Mouse (Mus musculus): ENCODE measurements around the gene Tbc1d16.

DNA sequence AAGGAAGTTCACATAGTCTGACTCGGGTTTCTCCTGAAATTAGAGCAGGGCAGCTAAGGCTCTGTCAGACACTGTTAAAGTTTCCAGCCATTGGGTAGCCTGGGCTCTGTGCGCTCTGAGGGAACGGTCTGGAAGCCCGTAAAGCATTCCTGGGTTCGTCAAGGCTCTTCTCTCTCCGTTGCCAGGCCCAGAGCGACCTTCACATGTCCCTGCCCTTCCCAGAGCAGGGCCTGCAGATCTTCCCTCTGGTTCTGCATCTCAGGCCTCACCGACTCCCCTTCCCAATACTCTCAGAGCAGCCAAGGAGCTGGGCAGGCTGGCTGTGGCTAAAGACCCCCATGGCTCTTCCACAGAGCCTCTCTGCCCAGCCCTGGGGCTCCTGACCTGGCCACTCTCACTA, 85.7 kb downstream of the Tbc1d16 start:
- no peak for TF ChIP-seq CTCF (IDR thresholded peaks at IDR 0.05; ENCODE audit: borderline replicate concordance, extremely low read depth, insufficient read depth, insufficient read length)
- no peak for TF ChIP-seq POLR2A (IDR thresholded peaks at IDR 0.05; ENCODE audit: borderline replicate concordance, extremely low read depth, insufficient read depth, insufficient read length, poor library complexity, severe bottlenecking)
